Mouse (Mus musculus) limb, embryonic 14.5 days (tissue): ENCODE data around the gene Bloc1s4. TPM values are rescaled to one million over a fixed set of nuclear protein-coding genes. Genes with fewer than 3 reads are reported as not detected.

Experiments
- ATAC-seq: fragments of 200-750 bp; cut with Nextera tagmentation; 2 replicates; pipeline ENCODE4 v1.8.0; 2017; ENCODE audit warnings: low read depth, moderate number of reproducible peaks, moderate TSS enrichment; ENCODE audit not compliant: low FRiP score
- DNase-seq: peaks from one replicate; pipeline ENCODE4 v3.0.0-alpha.2; 2015; ENCODE audit warnings: low spot score
- H3K27ac ChIP-seq: fragments of 300-500 bp; sonication (generic); replicated peaks from 2 replicates; pipeline ENCODE4 v1.5.1; 2014; ENCODE audit warnings: low read depth, mild to moderate bottlenecking, low read length, moderate library complexity, mixed read lengths
- H3K27me3 ChIP-seq: fragments of 300-500 bp; sonication (generic); 2 replicates; pipeline ENCODE4 v1.6.1; 2014; ENCODE audit warnings: low read length, mixed read lengths; ENCODE audit not compliant: control insufficient read depth, insufficient read depth
- H3K36me3 ChIP-seq: fragments of 300-500 bp; sonication (generic); 2 replicates; pipeline ENCODE4 v1.6.1; 2014; ENCODE audit warnings: mild to moderate bottlenecking, low read length, moderate library complexity, mixed read lengths; ENCODE audit not compliant: control insufficient read depth, insufficient read depth
- H3K4me1 ChIP-seq: fragments of 300-500 bp; sonication (generic); 2 replicates; pipeline ENCODE4 v1.6.1; 2014; ENCODE audit warnings: antibody characterized with exemption, low read length, mixed read lengths; ENCODE audit not compliant: control insufficient read depth, insufficient read depth
- H3K4me2 ChIP-seq: fragments of 300-500 bp; sonication (generic); replicated peaks from 2 replicates; pipeline ENCODE4 v1.6.1; 2014; ENCODE audit warnings: low read depth, mild to moderate bottlenecking, low read length, moderate library complexity; ENCODE audit not compliant: severe bottlenecking
- H3K4me3 ChIP-seq: fragments of 300-500 bp; sonication (generic); replicated peaks from 2 replicates; pipeline ENCODE4 v1.5.1; 2014; ENCODE audit warnings: low read length
- H3K9ac ChIP-seq: fragments of 300-500 bp; sonication (generic); 2 replicates; pipeline ENCODE4 v1.6.1; 2014; ENCODE audit warnings: mild to moderate bottlenecking, low read depth, low read length, moderate library complexity; ENCODE audit not compliant: severe bottlenecking
- H3K9me3 ChIP-seq: fragments of 300-500 bp; sonication (generic); 2 replicates; pipeline ENCODE4 v1.6.1; 2016; ENCODE audit warnings: low read length; ENCODE audit not compliant: control insufficient read depth
- POLR2A ChIP-seq: fragments of 200-500 bp; IDR thresholded peaks from 2 replicates; pipeline ENCODE4 v1.8.0; 2012; ENCODE audit warnings: inconsistent platforms, mild to moderate bottlenecking, moderate library complexity, borderline replicate concordance; ENCODE audit not compliant: insufficient read depth, insufficient read length; ENCODE audit errors: extremely low read depth
- WGBS: fragments of 180-500 bp; shearing (Covaris S2); extraction: QIAGEN DNeasy Blood & Tissue Kit; methylation state at CpG from one replicate; pipeline ENCODE4 v1.1.7; 2014; 5-methylcytosine and 5-hydroxymethylcytosine counted together
- polyA plus RNA-seq, 2 experiments: library from polyadenylated mRNA; depleted of rRNA in 1 of 2; stranded (reverse) in 1 of 2; unstranded in 1 of 2; fragments of >200 nt; fragmentation: Nextera tagmentation in 1 of 2; extraction: Ambion mirVana in 1 of 2; gene quantifications; 2 replicates each; pipeline versions ENCODE4 v1.2.1 to v1.2.3; 2012 to 2014

The Bloc1s4 gene
- polyA plus RNA-seq, 2 experiments: 25.8 to 27.1 TPM

GRCm38 (mm10) chr5:36733405-36733804 lies 15.0 kb downstream of the Bloc1s4 start:
- Histone ChIP-seq H3K4me2 (no peak overlapping the region), H3K27ac (no peak overlapping the region), H3K36me3 (no peaks in the 10 kb centered on the region), H3K9me3 (no peaks in the 10 kb centered on the region), H3K27me3 (no peaks in the 10 kb centered on the region), H3K4me1 (no peaks in the 10 kb centered on the region), H3K9ac (no peak overlapping the region), H3K4me3 (no peak overlapping the region)
- no peak for TF ChIP-seq POLR2A
- WGBS: 72% methylated on average over 3 of the region's 3 CpGs
- no peak for DNase-seq
- ATAC-seq: no peak

DNA sequence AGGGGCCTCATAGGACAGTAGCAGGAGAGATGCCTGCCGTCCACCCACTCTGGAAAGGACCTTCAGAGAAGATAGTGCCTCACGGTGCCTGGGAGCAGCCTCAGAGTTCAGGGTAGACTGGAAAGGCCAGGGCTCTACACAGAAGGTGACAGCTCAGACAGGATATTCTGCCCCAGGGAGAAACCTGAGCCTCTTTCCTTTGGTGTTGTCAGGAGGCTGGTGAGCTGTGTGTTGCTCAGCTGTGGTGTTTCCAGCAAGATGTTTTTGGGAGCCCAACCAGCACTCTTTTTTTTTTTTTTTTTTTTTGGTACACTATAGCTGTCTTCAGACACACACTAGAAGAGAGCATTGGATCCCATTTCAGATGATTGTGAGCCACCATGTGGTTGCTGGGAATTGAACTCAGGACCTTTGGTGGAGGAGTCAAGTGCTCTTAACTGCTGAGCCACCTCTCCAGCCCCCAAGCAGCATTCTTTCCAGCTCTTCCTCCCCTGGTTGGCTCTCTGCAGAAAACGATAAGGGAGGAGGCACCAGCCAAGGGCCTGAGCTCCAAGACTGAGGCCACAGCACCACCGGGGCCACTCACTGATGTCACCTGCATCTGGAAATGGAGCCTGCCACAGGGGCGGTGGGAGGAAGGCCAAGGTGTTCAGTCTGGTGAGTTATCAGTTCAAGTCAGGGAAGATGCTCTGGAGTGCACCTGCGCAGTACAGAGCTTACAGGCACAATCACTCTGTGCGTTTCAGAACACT lies 16.4 kb downstream of the Bloc1s4 start:
- Histone ChIP-seq H3K9me3 (no peaks in the 10 kb centered on the region), H3K27me3 (no peaks in the 10 kb centered on the region), H3K27ac (no peak overlapping the region), H3K9ac (no peak overlapping the region), H3K4me1 (no peaks in the 10 kb centered on the region), H3K36me3 (no peaks in the 10 kb centered on the region), H3K4me3 (no peak overlapping the region), H3K4me2 (no peak overlapping the region)
- DNase-seq: no peak
- no peak for ATAC-seq
- WGBS: 55% methylated on average over 7 of the region's 7 CpGs
- TF ChIP-seq POLR2A: no peak

DNA sequence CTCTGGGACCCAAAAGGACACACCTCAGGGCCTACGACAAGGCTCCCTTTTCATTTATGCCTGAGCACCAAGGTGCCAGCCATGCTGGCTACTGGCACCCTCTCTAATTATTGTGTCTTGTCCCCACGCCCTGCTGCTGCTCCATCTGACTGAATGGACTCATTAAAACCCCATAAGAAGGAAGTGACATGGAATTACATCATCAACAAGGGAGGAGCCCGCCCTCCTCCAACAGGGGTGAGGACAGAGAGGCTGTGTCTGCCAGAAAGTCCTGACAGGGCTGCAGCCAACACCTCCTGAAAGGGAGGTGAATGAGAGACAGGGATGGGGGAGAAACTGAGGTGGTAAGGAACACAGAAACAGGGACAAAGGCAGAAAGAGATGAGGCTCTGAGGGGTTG lies 17.8 kb downstream of the Bloc1s4 start:
- no peak for TF ChIP-seq POLR2A
- Histone ChIP-seq H3K9ac (no peak overlapping the region), H3K9me3 (no peaks in the 10 kb centered on the region), H3K36me3 (no peaks in the 10 kb centered on the region), H3K4me2 (no peak overlapping the region), H3K4me1 (no peaks in the 10 kb centered on the region), H3K27me3 (no peaks in the 10 kb centered on the region), H3K27ac (no peak overlapping the region), H3K4me3 (no peak overlapping the region)
- DNase-seq (no peak), ATAC-seq (no peak)
- WGBS: 60% methylated on average over 3 of the region's 3 CpGs

GRCm38 (mm10) chr5:36729923-36730322 lies 18.5 kb downstream of the Bloc1s4 start:
- 89% methylated on average over 2 of the region's 2 CpGs for WGBS
- Histone ChIP-seq H3K27me3 (no peaks in the 10 kb centered on the region), H3K9me3 (no peaks in the 10 kb centered on the region), H3K9ac (no peak overlapping the region), H3K36me3 (no peaks in the 10 kb centered on the region), H3K4me1 (no peaks in the 10 kb centered on the region), H3K4me2 (no peak overlapping the region), H3K4me3 (no peak overlapping the region), H3K27ac (no peak overlapping the region)
- ATAC-seq: no peak
- TF ChIP-seq POLR2A: no peak
- no peak for DNase-seq

- ATAC-seq (no peak), DNase-seq (no peak)
- Histone ChIP-seq H3K4me3 (no peak overlapping the region), H3K27me3 (no peaks in the 10 kb centered on the region), H3K27ac (no peak overlapping the region), H3K9ac (no peak overlapping the region), H3K9me3 (no peaks in the 10 kb centered on the region), H3K4me2 (no peak overlapping the region), H3K4me1 (no peaks in the 10 kb centered on the region), H3K36me3 (no peaks in the 10 kb centered on the region)
- TF ChIP-seq POLR2A: no peak
- 77% methylated on average over 4 of the region's 4 CpGs for WGBS
These were observed 19.4 kb downstream of the Bloc1s4 start for GRCm38 (mm10) chr5:36729086-36729473.

DNA sequence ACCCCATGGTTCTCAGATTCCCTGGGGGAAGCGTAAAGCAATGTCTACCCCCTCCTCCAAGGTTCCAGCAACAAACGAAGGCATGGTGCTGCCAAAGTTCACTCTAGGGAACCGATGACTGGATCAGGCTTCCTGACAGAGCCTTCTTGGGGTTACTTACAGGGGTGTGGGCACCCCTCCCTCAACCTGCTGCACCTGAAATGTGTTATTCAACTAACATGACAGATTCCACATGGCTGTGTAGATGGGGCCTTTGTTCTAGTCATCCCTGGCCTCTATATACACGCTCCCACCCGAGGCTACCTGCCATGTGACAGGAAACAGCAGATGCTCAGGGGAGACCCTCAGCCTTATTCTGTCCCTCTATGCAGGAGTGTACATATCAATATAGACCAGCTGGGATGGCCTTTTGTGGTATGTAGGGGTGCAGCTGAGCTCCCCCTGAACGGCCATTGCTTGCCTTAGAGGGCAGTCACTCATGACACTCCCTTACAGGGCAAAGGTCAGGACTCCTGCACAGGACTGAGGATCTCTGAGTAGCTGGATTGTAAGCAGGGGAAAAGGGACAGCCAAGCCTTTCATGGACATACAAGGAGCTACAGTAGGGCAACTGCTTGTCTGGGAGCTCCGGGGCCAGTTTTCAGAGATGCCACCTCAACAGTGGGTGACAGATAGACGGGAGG lies 19.9 kb downstream of the Bloc1s4 start:
- no peak overlapping the region for H3K9ac ChIP-seq
- H3K4me2 ChIP-seq: no peak overlapping the region
- TF ChIP-seq POLR2A: no peak
- H3K36me3 ChIP-seq: no peaks in the 10 kb centered on the region
- ATAC-seq (no peak), DNase-seq (no peak)
- no peaks in the 10 kb centered on the region for H3K4me1 ChIP-seq
- no peak overlapping the region for H3K4me3 ChIP-seq
- H3K9me3 ChIP-seq: no peaks in the 10 kb centered on the region
- 75% methylated on average over 8 of the region's 8 CpGs for WGBS
- H3K27ac ChIP-seq: no peak overlapping the region
- H3K27me3 ChIP-seq: no peaks in the 10 kb centered on the region
